Mouse (Mus musculus) lung, adult 2 months (tissue): ENCODE measurements around the gene Fndc3b.

Source experiments
- CTCF ChIP-seq: fragments of 200-500 bp; IDR thresholded peaks from 2 replicates; pipeline ENCODE4 v1.5.1; 2011; ENCODE audit warnings: mild to moderate bottlenecking, low read length, control low read depth; ENCODE audit not compliant: insufficient read depth
- POLR2A ChIP-seq: fragments of 200-500 bp; IDR thresholded peaks from 2 replicates; pipeline ENCODE4 v1.6.1; 2011; ENCODE audit warnings: low read depth, mild to moderate bottlenecking, control low read depth, low read length, borderline replicate concordance; ENCODE audit errors: extremely low read depth

- TF ChIP-seq POLR2A: no peak
- TF ChIP-seq CTCF: no peak
These were observed 27.7 kb downstream of the Fndc3b start for GRCm38 (mm10) chr3:27683374-27683773.
